Mouse (Mus musculus): ENCODE measurements at regions not wholly inside any gene's neighbourhood (a gene's known extent, or its start where the extent isn't known, plus 50 kb on each side); places are given as distances from the start of the nearest gene placed in this dataset.
A peak's percentile ranks its signal among the peaks of the same experiment; 100 is the strongest.

DNA sequence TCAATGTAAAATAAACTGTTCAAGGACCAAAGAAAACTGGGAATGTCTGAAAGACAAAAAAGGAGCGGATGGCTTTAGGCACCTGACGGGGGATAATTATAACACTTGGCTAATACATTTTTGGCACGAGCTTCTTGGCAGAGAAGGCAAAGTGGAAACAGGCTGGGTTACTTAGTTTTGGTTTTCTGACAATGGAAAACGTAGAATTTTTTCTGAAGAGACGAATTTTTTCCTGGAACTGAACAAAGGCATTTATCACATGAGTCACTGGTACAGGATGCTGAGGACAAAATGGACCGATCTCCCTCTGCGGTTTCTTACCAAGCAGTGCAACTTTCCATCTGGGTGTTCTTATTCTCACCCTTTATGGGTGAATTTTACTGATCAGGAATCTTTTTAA lies 143.2 kb upstream of the Slit3 start:
- no peak for DNase-seq (ENCODE audit: low spot score in 2 of 2)

DNA sequence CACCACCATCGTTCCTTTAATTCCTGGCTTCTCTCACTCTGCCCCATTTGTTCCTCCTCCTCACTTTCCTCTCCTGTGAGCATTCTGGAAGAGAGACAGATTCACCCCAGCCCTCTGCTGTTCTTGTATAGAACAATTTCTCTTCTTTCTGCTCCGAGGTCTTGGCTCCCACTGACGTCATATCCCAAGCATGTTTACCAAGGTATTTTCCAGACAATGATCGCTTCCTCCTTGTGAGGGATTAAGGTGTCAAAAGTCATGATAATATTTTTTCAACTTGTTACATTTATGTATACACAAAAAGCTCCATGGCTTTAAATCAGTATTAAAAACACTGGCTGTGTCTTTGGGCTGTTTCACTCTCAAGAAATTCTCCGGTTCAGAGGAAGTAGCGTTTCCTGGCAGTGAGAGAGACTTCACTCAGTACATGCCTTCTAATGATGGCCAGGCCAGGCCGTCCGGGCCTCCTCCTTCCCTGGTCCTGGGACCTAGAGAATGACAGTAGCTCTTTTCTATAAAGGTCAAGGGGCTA lies 142.4 kb upstream of the Spdl1 start:
- DNase-seq (ENCODE audit: low spot score in 2 of 2) = no peak

DNA sequence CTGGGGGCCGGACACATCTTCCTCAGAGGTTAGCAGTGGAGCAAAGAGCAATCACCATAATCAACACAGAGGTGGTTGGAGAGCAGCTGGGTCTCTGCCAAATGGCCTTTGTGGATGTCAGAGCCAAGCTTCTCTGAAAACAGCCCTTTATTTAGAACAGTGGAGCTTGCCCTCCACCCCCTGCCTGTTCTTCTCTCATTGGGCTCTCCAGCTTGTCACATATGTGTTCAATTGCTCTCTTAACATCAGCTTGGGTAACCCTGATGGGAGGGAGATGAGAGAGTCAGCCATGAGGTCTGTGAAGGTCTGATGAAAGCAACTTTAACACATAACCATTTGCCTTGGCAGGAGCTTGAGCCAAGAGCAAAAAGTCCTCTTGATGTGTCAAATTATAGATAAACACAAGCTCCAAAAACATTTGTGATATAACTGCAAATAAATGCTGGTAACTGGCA lies 140.1 kb upstream of the Spdl1 start:
- no peak for DNase-seq (ENCODE audit: low spot score in 2 of 2)

DNA sequence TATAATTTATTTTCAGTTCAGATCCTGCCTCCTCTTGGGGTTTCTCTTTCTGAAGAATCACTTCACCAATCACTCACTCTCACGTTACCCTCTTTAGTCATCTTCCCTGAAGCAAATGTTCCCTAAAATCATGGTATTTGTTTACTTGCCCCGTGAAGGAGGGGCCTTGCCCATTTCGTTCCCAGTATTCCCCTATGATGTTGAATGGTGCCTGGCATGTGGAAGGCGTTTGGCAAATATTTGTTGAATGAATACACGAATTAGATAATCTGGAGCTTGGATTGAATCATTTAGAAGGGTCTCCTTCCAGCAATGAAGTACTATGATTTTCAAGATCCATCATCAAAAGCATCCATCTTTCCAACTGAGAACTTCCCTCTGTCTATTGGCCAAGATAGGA lies 139.6 kb upstream of the Spdl1 start:
- DNase-seq (ENCODE audit: low spot score in 2 of 2) = no peak

DNA sequence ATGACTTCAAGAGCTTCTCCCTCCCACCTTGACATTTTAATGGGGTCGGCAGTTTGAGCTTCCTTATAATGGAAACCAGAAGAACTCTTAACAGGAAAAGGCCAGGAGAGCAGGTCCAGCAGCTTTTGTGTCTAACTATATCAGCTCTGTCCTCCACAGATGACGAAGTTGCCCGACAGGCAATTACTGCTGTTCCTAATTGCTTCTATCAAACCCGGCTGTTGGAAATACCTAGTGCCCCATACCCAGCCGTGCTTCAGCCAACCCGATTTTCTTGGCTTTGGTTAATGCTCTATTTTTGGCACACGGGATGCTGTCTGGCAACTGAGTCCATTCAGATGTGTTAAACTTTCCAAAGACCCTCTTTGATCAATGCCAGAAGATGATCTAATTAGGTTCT lies 125.8 kb upstream of the Spdl1 start:
- DNase-seq (ENCODE audit: low spot score in 2 of 2) = no peak

DNA sequence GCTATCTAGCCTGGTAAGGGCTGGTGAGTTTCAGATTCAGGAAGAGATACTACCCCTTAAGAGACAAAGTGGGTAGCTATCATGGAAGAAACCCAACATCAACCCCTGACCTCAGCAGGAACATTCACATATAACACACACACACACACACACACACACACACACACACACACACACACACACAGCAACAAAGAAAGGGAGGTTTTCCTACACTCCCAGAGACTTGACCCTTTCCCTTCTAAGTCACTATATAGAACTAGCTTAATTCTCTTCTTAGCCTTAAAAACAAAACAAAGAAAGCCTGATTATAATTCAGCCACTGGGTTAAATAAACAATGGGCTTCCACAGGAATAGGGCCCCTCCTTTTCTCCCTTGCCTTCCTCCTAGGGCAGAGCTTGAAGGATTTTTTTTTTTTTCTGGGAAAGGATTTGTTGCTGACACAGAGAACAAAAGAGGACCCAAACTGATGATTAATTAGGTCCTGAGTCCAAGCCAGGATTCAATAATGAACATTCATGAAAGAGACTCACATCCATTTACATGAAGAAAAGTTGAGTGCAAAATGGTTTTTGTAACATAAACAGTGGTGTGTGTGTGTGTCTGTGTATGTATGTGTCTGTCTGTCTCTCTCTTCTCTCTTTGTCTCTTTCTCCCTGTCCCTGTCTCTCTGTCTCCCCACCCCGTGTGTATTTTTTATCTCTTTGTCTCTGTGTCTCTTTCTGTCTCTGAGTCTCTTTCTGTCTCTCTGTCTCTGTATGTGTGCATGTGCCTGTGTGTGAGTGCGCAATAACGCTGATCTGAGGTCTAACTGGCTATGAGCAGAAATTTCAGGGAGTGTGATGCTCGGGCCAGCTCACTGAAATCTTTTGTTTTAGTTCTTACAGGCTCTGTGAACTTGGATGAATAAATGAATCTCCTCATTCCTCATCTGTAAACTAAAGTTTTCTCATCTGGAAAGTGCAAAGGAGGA lies 108.3 kb upstream of the Spdl1 start:
- no peak for DNase-seq (ENCODE audit: low spot score in 2 of 2)

DNA sequence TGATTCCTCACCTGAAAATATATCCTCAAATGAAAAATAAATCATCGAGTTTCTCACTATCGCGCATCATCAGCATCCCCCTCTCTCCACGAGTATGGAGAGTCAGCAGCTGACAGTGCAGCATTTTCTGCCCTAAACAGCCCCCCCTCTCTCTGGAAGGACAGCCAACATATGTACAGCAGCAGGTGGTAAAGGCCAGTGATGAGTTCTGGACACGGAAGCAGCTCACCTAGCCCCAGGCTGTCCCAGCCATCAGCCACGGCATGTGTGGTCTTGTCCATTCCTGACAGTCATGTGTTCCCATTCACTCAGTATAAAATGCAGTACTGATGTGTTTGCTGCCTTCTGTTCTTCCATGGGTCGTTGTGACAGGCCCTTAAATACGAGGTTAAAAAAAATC lies 106.7 kb upstream of the Spdl1 start:
- no peak for DNase-seq (ENCODE audit: low spot score in 2 of 2)

DNA sequence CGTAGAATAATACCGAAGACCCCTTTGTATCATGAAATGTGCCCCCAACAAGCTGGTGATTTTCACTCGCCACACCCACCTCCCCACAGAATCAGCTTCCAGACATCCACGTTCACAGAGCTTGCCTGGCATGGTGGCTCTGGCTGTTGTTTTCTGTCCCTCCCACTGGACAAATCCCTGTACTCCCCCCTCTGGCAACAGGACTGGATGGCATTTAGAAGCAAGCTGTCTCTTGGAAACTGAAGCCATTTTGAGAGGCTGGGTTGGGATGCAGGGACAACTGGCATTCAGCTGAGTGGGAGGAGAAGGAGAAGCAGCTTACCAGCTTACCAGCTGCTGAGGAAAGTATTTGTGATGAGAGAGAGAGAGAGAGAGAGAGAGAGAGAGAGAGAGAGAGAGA lies 105.6 kb upstream of the Spdl1 start:
- peak; percentile 46 to 56 for DNase-seq (ENCODE audit: low spot score in 2 of 2)

DNA sequence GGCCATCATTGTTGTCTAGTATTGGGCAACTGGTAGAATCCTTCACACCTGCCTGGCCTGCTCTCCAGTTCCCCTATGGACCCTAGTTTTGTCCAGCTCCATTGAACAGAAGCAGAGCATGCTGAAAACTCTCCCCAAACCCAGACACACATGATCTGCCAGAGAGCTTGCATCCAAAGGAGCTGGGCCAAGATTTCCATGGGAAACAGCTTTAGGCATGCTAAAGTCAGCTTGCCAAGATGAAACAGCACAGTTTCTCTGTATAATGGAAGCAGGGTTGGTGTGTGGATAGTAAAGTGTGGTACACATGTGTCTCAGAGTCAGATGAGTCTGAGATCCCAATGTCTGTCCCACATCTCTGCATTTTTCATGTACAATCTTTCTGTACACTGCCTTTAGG lies 98.8 kb upstream of the Spdl1 start:
- DNase-seq (ENCODE audit: low spot score in 2 of 2) = no peak

DNA sequence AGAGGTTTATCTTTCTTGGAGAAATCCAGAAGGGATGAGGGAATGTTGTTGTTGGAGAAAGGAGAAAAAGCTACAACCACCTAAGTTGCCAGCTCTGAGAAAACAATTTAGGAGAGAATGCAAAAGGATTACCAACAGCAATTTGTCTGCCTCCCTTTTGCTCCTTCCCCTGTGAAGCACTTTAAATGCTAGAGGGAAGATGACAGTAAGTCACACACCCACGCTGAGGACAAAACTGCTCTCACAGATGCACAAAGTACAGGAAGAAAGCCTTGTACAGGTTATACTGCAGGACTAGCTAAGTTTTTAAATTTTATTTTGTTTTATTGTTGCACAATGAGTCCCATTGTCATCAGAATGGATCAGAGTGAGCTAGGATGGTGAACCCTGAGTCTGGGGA lies 83.7 kb upstream of the Spdl1 start:
- DNase-seq (ENCODE audit: low spot score in 2 of 2) = no peak

DNA sequence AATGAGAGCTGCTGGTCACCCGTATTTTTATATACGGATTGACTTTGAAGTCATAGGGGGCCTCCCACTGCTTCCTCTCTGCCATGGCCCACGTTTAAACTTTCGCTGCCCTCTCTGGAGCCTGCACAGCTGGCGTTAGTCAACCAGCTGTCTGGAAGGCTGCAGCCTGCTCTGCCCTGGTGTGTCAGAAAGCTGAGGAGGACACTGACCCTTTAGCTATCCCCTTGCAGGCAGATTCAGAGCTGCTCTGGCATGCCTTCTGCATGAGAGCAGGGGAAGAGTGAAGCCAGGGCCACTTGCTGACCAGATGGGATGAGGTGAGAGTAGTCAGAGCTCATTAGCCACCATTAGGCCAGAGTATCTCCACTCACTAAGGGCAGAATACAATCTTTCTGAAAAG lies 76.4 kb upstream of the Spdl1 start:
- no peak for DNase-seq (ENCODE audit: low spot score in 2 of 2)

DNA sequence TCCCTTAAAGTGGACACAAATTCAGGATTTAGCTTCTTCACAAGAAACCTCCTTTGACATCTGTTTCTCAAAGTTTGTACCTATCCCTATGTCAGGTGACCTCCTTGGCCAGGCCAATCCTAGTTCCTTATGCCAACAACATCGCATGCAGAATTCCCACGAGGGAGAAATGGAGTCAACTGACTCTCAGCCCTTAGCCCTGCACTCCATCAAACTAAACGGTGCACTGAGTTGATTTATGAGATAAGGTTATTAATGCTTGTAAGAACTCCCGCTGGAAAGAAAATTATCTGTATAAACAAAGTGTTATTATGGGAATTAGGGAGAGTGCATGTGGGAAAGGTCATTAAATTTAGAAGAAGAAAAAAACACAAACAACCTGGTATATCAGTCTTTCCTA lies 70.8 kb upstream of the Spdl1 start:
- no peak for DNase-seq (ENCODE audit: low spot score in 2 of 2)

DNA sequence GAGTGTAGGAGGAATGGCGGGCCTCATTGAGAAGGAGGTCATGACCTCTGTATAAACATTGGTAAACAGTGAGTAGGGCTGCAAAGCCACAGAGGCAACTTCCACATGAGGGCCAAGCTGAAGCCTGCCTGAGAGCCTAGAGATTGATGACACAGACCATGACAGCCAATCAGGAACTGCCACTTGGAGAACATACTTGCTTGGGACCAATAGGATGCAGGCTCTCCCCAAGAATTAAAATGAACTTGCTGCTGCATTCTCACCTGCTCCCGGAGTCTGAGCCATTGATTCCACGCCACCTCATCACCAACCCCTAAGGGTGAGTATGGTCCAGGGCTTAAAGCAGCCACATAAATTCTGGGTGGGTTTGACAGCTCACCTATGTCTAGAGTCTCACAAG lies 66.0 kb upstream of the Spdl1 start:
- no peak for DNase-seq (ENCODE audit: low spot score in 2 of 2)

DNA sequence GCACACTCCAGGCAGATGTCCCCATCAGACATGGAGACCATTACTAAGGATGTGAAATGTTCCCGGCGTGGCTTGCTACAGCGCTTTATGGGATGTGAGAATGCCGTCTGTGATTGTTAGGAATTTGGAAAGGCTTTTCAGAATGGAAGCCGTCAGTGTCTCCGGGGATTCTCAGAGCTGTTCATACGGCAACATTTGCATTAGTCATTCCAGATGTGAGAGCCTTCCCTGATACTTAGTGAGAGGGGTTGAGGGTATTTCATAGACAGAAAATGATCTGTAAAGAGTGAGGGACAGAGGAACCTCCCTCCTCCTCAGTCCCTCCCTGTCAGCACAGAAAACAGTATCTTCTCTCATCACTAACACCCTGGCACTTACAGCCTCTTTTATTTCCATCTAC lies 62.2 kb upstream of the Spdl1 start:
- no peak for DNase-seq (ENCODE audit: low spot score in 2 of 2)

DNA sequence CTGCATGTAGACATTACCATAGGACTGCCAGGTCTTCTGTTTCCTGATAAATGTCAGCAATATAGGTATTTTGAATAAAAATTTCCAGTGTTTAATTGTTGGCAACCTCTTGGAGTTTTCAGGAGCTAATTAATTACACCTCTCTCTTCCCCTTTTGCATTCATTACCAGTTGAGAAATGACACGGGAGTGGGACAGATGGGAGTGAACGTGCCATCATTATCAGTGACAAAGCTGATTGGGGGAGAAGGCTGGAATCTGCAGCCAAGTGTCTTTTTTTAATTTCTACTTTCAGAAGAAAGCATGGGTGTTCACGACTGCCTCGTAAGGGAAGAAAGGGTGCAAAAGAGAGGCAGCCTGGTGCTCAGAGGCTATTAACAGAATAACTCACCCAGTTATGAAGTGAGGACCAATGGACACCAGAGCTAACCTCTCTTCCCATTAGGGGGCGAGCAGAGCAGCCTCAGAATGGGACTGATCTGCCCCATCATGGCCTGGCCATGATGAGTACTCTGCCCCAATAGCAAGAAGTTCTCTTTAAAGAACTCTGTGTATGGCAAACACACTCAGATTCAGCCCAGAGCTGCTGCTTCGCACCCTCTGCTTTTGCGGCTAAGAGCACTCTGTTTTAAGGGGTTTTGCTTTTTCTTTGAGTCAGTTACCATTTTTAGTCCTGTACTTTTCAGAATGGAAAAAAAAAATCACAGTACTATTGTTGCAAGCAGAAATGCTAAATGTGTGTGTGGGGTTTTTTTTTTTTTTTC lies 55.1 kb upstream of the Spdl1 start:
- peak in 1 of 2 experiments; percentile 15 for DNase-seq (ENCODE audit: low spot score in 2 of 2)

DNA sequence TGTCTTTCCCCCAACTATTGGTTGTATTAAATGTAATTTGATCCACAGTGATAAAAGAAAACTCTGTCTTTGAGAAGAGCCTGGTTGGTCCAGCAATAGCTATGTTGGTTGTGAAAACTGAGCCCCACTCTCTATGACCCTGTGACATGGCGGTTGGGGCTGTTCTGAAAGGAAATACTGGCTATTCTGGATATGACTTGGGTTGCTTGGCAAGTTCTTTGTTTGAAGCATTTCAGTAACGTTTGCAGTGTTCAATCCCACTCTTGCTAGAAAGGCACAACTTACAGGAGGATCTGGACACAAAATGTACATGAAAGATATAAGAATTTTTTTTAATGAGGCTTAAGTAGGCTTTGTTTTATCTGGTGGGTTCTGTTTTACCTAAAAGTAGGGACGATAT lies 54.1 kb upstream of the Spdl1 start:
- no peak for DNase-seq (ENCODE audit: low spot score in 2 of 2)

Measured in right cerebral cortex, adult 2 months (tissue).